Mouse (Mus musculus): ENCODE data around the gene Cyp2t4. TPM values are rescaled to one million over a fixed set of nuclear protein-coding genes. Genes with fewer than 3 reads are reported as not detected.
A peak's percentile ranks its signal among the peaks of the same experiment; 100 is the strongest.

The Cyp2t4 gene
- polyA plus RNA-seq, 1 experiment from 2014 or later: 0.19 TPM

DNA sequence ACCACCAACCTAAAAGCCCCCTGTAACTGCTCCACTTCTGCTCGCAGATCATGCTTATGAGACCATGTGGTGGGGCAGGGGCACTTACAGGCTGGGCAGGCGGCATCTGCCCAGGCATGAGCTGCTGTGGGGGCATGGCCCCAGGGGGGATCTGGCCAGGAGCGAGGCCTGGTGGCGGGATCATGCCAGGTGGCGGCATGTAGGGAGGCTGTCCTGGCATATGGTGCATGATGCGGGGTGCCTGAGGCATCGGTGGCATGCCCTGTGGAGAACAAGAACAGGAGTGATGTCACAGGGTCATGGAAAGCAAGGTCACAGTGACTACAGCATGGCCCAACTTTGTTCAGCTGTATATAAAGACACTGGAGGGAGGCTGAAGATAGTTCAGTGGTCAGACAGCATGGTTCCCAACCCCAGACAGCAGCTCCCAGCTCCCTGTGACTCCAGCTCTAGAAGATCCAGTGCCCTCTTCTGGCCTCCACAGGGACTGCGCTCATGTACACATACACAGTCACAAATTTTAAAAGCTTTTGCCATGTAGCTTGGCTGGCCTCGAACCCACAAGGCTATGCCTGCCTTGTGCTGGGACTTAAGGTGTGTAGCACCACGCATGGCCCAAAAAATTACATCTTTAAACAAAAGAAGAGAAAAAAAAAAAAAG lies 35.9 kb downstream of the Cyp2t4 start:
- Histone ChIP-seq H3K9ac (no peak overlapping the region), H3K27me3 (no peaks in the 10 kb centered on the region), H3K36me3 (peaks cover 96% of the 10 kb centered on the region), H3K4me3 (no peak overlapping the region), H3K9me3 (no peaks in the 10 kb centered on the region), H3K4me1 (peaks cover 6% of the 10 kb centered on the region), H3K4me2 (replicated peaks) (no peak overlapping the region), H3K27ac (no peak overlapping the region)
- no peak for ATAC-seq (ENCODE audit: insufficient number of reproducible peaks, insufficient read depth, low FRiP score, low TSS enrichment)
- 93% methylated on average over 10 of the region's 10 CpGs for whole genome bisulfite sequencing

GRCm38 (mm10) chr7:27192434-27192833 lies 38.9 kb downstream of the Cyp2t4 start:
- Histone ChIP-seq H3K4me3 (no peak overlapping the region), H3K27ac (no peak overlapping the region), H3K36me3 (peaks cover 66% of the 10 kb centered on the region), H3K9me3 (no peaks in the 10 kb centered on the region), H3K27me3 (no peaks in the 10 kb centered on the region), H3K9ac (no peak overlapping the region), H3K4me2 (replicated peaks) (no peak overlapping the region), H3K4me1 (peaks cover 19% of the 10 kb centered on the region)
- ATAC-seq (ENCODE audit: insufficient number of reproducible peaks, insufficient read depth, low FRiP score, low TSS enrichment): no peak
- WGBS: 93% methylated on average over 5 of the region's 5 CpGs

- ATAC-seq (ENCODE audit: insufficient number of reproducible peaks, insufficient read depth, low FRiP score, low TSS enrichment): no peak
- 83% methylated on average over 4 of the region's 4 CpGs for WGBS
- no peaks in the 10 kb centered on the region for H3K27me3 ChIP-seq
- no peaks in the 10 kb centered on the region for H3K9me3 ChIP-seq
- H3K27ac ChIP-seq: no peak overlapping the region
- H3K4me2 ChIP-seq (replicated peaks): peak overlapping the region; percentile 11; the same call in 1 of the 2 replicates
- peaks cover 53% of the 10 kb centered on the region for H3K36me3 ChIP-seq
- peaks cover 19% of the 10 kb centered on the region for H3K4me1 ChIP-seq
- H3K9ac ChIP-seq: peak overlapping the region; percentile 33; the same call in 1 of the 2 replicates
- H3K4me3 ChIP-seq: no peak overlapping the region
These were observed 40.2 kb downstream of the Cyp2t4 start for GRCm38 (mm10) chr7:27193731-27194130.

- peak within 1 kb of the TSS; percentile 97 for H3K27ac ChIP-seq
- peak within 1 kb of the TSS; percentile 81 for H3K4me2 ChIP-seq (replicated peaks)
- H3K36me3 ChIP-seq: peaks cover 34% of the 10 kb centered on the region
- H3K9me3 ChIP-seq: no peaks in the 10 kb centered on the region
- H3K27me3 ChIP-seq: no peaks in the 10 kb centered on the region
- peak; percentile 98 for ATAC-seq (ENCODE audit: insufficient number of reproducible peaks, insufficient read depth, low FRiP score, low TSS enrichment)
- WGBS: 1% methylated on average over 64 of the region's 64 CpGs
- peaks cover 19% of the 10 kb centered on the region for H3K4me1 ChIP-seq
- H3K9ac ChIP-seq: peak within 1 kb of the TSS; percentile 74
- H3K4me3 ChIP-seq: peak within 1 kb of the TSS; percentile 66
These were observed 42.4 kb downstream of the Cyp2t4 start, which contains the start of the genes BC024978 and Snrpa for GRCm38 (mm10) chr7:27195681-27196611. BC024978 (plus strand) TSS chr7:27195781. Snrpa (minus strand) TSS chr7:27196271.

GRCm38 (mm10) chr7:27197136-27197535 lies 43.6 kb downstream of the Cyp2t4 start:
- 74% methylated on average over 3 of the region's 3 CpGs for WGBS
- H3K36me3 ChIP-seq: peaks cover 27% of the 10 kb centered on the region
- H3K9ac ChIP-seq: no peak overlapping the region
- ATAC-seq (ENCODE audit: insufficient number of reproducible peaks, insufficient read depth, low FRiP score, low TSS enrichment): no peak
- no peak overlapping the region for H3K27ac ChIP-seq
- peaks cover 19% of the 10 kb centered on the region for H3K4me1 ChIP-seq
- H3K4me3 ChIP-seq: no peak overlapping the region
- H3K4me2 ChIP-seq (replicated peaks): peak overlapping the region; percentile 57; the same call in 1 of the 2 replicates
- no peaks in the 10 kb centered on the region for H3K27me3 ChIP-seq
- H3K9me3 ChIP-seq: no peaks in the 10 kb centered on the region

GRCm38 (mm10) chr7:27197634-27198033 lies 44.1 kb downstream of the Cyp2t4 start:
- Histone ChIP-seq H3K9me3 (no peaks in the 10 kb centered on the region), H3K4me2 (replicated peaks) (no peak overlapping the region), H3K36me3 (peaks cover 27% of the 10 kb centered on the region), H3K27me3 (no peaks in the 10 kb centered on the region), H3K4me3 (no peak overlapping the region), H3K4me1 (peaks cover 19% of the 10 kb centered on the region), H3K9ac (no peak overlapping the region), H3K27ac (no peak overlapping the region)
- no peak for ATAC-seq (ENCODE audit: insufficient number of reproducible peaks, insufficient read depth, low FRiP score, low TSS enrichment)
- 89% methylated on average over 8 of the region's 8 CpGs for WGBS

DNA sequence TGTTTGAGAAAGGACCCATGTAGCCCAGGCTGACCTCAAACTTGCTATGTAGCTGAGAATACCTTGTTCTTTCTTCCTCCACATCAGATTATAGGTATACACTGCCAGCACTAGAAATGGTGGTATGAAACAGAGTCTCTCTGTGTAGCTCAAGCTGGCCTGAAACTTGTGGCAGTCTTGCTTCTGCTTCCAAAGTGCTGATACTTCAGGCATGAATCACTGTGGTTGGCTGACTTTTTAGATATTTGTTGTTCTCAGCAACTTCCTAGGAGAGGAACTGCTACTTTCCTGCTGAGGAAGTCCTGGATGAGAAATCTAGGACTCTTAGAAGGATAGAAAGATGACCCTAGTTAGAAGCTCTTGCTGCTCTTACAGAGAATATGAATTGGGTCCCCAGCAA lies 44.8 kb downstream of the Cyp2t4 start:
- no peak for ATAC-seq (ENCODE audit: insufficient number of reproducible peaks, insufficient read depth, low FRiP score, low TSS enrichment)
- H3K36me3 ChIP-seq: peaks cover 27% of the 10 kb centered on the region

GRCm38 (mm10) chr7:27198779-27199178 lies 45.3 kb downstream of the Cyp2t4 start:
- Histone ChIP-seq H3K9me3 (no peaks in the 10 kb centered on the region), H3K4me2 (replicated peaks) (no peak overlapping the region), H3K4me3 (no peak overlapping the region), H3K4me1 (peaks cover 16% of the 10 kb centered on the region), H3K9ac (no peak overlapping the region), H3K36me3 (peaks cover 27% of the 10 kb centered on the region), H3K27ac (no peak overlapping the region), H3K27me3 (no peaks in the 10 kb centered on the region)
- ATAC-seq (ENCODE audit: insufficient number of reproducible peaks, insufficient read depth, low FRiP score, low TSS enrichment): no peak
- 91% methylated on average over 8 of the region's 8 CpGs for WGBS

More for the DNA sequence above, 44.8 kb downstream of the Cyp2t4 start:
- no peak overlapping the region for H3K9ac ChIP-seq
- H3K27ac ChIP-seq: no peak overlapping the region
- H3K4me1 ChIP-seq: peaks cover 19% of the 10 kb centered on the region
- H3K9me3 ChIP-seq: no peaks in the 10 kb centered on the region
- H3K4me3 ChIP-seq: no peak overlapping the region
- H3K4me2 ChIP-seq (replicated peaks): no peak overlapping the region
- no peaks in the 10 kb centered on the region for H3K27me3 ChIP-seq

DNA sequence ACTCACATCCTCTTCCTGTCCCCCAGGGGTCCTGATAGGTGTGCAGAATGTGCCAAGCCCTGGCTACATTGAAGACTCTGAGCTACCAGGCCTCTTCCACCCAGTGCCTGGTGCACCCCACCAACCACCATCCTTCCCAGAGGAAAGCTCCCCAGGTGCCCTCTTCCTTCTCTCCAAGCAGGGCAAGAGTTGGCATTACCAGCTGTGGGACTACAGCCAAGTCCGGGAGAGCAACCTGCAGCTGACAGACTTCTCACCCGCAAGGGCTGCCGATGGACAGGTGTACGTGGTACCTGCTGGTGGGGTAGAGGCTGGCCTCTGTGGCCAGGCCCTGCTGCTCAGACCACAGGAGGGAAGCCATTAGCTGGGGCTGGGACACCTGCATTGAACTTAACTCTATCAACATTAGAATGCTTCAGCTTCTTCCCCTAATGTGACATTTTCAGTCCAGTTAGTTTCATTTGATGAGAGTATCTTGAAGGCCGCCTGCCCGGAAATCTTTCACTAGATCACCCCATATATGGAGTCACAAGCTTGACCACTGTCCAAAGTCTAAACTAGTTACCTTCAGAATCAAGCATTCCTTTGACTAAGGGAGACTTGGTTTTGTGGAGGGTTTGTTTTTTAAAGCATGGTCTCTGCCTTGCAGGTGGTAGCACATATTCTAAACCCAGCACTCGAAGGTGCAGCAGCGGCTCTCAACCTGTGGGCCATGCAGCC lies 50.4 kb downstream of the Cyp2t4 start:
- WGBS: 93% methylated on average over 8 of the region's 8 CpGs
- Histone ChIP-seq H3K36me3 (peaks cover 50% of the 10 kb centered on the region), H3K4me2 (replicated peaks) (no peak overlapping the region), H3K4me1 (no peaks in the 10 kb centered on the region), H3K27ac (no peak overlapping the region), H3K9ac (no peak overlapping the region), H3K27me3 (no peaks in the 10 kb centered on the region), H3K4me3 (no peak overlapping the region), H3K9me3 (no peaks in the 10 kb centered on the region)
- no peak for ATAC-seq (ENCODE audit: insufficient number of reproducible peaks, insufficient read depth, low FRiP score, low TSS enrichment)
